Mouse (Mus musculus) cerebellum, adult 11 months (tissue): ENCODE results near the gene Rabgef1.

ENCODE experiments used
- DNase-seq: peaks from one replicate; pipeline ENCODE4 v3.0.0; 2022

The Rabgef1 gene

DNA sequence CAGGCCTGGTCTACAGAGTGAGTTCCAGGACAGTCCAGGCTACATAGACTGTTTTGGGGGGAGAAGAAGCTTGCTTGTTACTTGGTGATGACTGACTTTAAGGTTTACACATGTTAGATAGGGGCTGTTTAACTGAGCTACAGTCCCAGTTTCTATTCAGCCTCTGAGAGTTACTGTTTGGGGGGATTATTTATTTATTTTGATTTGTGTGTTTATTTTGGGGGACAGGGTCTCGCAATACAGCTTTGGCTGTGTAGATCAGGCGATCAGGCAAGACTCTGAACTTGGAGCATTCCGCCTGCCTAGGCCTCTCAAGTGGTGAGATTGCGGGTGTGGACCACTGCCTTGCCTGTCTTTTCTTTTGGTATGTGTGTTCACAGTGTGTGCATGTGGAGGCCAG lies 1.4 kb downstream of the Rabgef1 start:
- no peak for DNase-seq

DNA sequence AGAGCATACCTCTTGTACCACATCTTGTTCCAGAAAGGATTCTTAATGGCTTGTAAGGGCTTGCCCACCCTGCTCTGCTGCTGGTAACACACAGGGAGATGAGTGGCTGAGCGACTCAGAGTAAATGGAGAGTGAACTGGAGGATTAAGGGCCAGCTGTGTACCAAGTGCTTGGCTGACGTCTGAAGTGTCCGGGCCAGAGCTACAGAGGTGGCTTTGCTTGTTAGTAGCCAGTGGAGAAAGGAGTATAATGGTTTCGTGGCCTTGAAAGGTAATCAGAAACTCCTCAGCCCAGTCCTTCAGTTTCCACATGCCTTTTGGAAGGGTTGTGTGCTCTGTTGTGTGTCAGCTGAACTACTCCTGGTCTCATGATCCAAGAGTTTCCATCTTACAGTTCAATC lies 6.3 kb downstream of the Rabgef1 start:
- no peak for DNase-seq

DNA sequence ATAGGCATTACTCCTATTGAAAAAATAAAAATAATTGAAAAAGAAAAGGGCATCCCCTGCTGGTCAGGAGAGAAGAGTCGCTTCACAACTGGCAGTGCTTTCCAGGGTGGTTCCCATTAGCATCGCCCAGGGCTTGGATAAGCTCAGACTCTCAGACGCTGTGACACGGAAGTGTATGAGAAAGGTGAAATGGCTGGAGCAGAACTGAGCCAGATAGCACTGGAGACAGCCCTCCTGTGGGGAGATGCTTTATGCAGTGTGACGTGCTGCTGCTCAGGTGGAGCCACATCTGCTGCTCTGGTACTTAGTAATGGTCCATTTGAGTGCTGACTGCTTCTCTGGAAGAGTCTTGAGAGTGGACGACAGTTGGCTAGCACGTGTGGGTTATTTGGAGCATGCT lies 8.8 kb downstream of the Rabgef1 start:
- DNase-seq, result no peak

DNA sequence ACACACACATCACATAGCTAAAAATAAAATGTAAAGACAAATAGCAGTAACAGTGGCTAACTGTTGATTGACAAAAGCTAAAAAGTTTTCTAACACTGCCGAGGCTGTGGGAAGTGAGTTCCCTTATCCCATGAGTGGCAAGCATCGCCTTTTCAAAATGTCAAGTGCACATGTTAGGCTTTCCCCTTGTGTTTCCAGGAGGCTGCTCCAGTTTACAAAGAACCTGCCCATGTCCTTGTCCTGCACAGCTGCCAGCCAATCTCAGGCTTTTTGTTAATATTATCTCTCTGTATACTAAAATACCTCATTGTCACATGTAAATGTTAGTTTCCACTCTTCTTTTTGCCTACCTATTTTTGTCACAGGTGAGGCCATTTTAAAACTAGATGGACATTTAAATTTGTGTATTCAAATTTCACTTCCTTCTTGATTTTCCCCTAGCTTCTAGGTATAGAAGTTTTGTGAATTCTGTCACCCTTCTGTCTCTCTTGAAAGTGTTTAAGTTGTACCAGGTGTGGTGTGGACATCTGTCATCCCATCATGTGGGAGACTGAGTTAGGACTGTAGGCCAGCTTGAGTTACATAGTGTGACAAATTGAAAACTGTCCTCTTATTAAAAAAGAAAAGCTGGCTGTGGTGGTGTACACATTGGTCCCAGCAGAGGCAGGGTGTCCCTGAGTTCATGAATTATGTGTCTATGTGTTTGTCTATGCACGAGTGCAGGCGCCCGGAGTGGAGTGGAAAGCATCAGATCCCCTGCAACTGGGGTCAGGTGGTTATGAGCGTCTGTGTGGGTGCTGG lies 10.3 kb downstream of the Rabgef1 start:
- no peak for DNase-seq

DNA sequence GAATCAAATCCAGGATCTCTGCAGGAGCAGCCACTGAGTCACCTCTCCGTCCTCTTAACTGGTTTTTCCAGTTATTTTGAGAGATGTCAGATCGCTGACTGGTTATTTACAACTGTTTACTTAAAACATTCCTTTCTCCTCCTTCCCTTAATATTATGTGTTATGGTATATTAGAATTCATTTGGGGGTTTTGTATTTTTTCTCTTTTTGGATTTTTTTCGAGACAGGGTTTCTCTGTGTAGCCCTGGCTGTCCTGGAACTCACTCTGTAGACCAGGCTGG lies 10.9 kb downstream of the Rabgef1 start:
- DNase-seq, result no peak

DNA sequence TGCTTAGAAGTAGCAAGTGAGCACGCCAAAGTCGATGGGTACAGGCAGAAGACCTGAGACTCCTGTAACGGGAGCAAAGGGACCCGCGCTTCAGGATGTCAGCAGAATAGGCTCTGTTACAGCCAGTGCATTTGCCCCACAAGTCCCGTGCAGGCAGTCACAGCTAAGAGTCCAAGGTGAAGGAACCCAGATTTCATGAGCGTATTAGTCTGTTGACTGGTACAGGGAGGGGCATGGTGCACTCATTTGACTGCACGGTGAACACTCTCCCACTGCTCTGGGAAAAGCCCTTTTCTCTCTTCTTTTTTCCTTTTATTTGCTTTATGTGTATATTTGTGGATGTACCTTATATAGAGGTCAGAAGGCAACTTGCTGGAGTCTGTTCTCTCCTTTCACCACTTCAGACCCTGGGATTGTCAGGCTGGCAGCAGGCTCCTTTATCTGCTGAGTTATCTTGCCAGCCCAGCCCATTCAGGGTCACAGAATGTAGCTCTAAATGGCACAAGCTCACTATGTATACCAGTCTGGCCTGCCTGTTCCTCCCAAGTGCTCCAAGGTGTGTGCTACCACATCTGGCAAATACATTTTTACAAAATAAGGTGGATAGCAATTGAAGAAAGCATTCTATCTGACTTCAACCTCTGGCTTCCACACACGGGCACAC lies 12.7 kb downstream of the Rabgef1 start:
- DNase-seq, result no peak

DNA sequence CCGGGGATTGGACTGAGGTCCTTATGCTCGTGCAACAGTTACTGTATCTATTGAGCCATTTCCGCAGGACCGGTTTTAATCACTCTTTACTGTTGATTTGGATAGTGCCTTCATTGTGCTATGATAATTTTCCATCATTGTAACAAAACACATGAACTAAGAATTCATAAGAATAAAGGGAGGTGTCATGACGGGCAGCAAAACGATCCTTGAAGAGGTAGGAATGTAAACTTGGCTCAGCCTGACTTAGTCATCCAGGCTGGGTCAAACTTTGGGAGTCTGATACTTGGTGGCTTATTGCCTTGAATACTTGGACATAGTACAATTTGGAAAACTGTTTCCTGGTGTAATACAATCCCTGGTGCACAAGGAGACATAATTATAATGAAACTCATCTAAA lies 13.7 kb downstream of the Rabgef1 start:
- DNase-seq, result no peak

DNA sequence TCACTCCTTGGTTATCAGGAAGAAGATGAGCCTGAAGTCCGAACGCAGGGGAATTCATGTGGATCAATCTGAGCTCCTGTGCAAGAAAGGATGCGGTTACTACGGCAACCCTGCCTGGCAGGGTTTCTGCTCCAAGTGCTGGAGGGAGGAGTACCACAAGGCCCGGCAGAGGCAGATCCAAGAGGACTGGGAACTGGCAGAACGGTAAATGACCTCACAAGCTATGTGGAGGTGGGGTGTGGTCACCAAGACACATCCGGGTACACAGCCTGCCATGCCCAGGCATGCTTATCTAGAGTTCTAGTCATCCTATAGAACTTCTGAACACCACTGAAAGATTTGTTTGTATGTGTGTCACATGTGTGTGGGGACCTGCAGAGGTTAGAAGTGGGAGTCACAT lies 15.8 kb downstream of the Rabgef1 start:
- no peak for DNase-seq

DNA sequence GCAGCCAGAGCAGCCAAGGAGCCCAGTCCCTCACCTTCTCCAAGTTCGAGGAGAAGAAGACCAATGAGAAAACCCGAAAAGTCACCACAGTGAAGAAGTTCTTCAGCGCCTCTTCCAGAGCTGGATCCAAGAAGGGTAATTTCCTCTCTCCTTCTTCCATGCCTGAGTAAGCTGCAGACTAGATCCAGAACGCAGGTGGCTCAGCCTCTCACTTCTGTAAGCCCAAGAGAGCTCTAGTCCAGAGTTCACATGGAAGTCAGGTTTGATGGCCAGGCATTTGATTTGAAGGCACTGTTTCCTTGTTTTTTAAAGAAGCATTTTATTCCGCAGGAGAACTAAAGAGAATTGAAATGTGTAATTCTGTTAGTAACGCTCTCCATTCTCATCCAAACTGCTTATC lies 19.3 kb downstream of the Rabgef1 start:
- no peak for DNase-seq

DNA sequence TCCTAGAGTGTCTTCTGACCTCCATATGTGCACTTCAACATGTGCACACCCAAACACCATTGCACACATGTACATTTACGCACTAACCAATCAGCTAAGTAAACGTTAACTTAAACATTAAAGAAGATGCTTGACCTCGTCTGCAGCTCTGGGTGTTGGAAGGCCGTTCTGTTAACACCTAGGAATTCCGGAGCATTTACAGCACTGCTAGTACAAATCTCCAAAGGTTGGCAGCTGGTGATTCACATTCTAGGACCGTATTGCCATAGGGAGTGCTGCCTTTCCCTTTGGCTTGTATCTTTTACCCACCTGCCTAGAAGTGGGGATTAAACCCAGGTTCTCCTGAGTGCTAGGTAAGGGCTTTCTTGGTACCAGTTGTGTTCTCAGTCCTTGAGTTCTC lies 20.3 kb downstream of the Rabgef1 start:
- no peak for DNase-seq

DNA sequence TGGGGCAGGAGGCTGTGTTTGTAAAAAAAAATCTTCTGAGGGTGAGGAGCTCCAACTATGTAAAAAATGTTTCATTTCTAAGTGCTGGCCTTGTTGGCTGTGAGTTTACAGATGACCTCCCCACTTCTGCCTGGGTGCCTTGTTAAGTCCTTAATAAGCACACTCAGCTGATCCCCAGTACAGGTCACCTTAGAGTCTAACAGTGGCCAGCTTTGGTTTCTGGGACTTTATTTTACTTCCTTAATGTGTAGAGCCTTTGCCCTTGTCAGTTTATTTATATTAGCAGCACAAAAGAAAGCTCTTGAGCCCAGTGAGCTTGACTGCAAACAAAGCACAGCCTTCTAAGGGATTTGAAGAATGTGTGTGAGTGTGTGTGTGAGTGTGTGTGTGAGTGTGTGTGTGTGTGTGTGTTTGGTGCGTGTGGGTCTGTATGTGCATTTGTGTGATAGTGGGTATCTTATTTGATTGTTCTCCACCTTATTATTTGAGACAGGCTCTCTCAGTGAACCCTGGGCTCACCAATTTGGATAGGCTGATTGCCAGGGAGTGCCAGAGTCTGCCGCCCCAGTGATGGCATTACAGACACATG lies 20.9 kb downstream of the Rabgef1 start:
- no peak for DNase-seq

DNA sequence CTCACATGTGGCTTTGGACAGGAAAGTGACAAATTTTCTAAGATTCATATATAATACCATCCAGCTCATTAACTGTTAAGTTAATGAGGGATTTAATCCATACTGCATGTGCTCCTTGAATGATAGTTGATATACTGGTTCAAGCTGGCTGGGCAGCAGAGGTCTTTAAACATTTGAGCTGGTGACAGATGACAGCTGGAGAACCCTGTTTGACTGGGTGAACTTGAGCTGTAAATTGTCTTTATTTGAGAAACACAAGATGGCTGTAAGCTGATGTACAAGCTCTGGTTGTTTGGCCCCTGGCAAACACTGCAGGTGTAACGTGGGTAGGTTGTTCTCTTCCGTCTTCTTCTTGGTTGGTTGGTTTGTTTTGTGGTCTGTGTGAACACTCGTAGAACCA lies 22.2 kb downstream of the Rabgef1 start:
- DNase-seq, result no peak

DNA sequence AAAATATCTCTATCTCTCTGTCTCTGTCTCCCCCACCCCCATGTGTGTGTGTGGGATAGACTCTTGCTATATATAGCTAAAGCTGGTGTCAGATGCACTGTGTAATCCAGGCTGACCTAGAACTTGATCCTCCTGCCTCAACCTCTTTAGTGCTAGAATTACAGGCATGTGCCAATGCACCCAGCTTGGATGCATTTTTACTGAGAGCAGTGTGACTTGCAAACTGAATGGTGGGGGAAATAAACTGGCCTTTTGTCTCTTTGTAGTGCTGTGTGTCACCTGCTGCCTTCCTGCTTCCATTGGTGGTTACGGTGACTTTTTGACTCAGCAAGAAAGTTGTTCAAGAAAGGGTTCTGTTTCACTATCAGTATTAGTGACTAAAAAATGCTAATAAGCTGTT lies 24.7 kb downstream of the Rabgef1 start:
- DNase-seq, result no peak

DNA sequence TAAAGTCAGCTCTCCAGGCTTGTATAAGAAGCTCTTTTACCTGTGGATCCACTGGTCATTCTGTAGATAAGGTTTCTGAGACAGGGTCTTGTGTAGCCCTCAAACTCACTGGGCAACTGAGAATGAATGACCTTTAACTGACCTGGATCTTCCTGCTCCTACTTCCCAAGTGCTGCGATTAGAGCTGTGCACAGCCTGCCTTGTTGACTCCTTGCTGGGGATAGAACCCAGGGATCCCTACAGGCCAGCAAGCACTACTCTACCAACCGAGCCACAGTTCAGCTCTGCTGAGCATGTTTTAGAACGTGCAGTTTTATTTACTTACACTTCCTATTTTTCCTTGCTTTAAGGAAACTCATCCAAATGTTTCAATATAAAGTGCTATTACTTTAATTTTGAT lies 25.9 kb downstream of the Rabgef1 start:
- DNase-seq, result no peak

DNA sequence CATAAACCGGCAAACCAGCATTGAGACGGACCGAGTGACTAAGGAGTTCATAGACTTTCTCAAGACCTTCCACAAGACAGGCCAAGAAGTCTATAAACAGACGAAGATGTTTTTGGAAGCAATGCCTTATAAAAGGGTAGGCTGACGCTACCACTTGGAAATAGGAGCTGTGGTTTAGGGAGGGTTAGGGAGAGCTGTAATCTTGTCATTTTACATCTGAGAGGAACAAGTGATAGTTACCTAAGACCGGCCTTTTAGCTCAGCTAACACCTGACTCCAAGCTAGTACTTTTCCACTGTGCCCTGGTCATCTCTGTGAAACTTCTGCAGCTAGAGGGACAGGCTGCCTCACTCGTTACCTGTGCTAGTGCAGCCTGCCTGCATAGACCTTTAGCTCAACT lies 26.4 kb downstream of the Rabgef1 start:
- no peak for DNase-seq

DNA sequence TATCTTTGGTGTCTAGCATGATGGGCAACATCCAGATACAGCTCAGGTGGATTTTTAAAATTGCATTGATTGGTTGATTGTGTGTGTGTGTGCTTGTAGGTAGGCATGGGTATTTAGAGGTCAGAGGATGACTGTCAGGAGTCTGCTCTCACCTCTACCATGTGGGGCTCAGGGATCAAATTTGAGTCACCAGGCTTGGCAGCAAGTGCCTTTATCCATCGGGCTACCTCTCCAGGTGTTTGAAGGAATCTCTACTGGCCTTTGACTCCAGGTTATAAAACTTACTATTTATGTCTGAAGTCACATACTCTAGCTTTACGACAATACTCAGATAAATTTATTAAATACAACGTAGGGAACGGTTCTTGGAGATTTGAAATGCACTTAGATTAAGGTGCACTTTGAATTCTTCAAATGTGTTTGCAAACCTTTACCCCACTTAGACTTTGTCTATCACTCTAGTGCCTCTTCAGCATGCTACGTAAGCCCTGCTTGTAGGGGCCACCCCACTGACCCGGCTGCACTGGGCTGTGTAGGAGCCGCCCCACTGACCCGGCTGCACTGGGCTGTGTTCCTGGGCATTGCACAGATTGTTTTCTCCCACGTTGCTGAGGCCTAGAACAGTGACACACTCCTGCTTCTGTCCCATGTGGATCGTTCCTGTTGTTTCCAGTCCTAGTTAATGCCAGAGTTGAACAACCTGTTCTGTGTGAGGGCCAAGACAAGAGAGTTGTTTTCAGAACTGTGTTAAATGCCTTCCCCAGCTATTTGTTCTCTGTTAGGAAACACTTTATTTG lies 28.8 kb downstream of the Rabgef1 start:
- no peak for DNase-seq

DNA sequence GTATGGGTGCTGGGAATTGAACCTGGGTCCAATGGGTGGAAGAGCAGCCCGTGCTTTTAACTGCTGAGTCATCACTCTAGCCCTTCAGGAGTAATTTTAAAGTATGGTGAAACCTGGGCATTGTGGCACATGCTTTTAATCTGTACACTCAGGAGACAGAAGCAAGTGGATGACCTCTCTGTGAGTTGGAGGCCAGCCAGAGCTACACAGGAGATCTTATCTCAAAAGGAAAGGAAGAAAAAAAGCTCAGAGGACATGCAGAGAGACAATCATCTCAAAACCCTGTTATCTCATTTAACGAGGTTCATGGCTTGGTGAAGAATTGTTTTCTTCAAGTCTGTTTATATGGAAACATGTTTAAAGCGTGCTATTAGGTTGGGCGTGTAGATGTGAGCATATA lies 32.4 kb downstream of the Rabgef1 start:
- DNase-seq, result no peak

DNA sequence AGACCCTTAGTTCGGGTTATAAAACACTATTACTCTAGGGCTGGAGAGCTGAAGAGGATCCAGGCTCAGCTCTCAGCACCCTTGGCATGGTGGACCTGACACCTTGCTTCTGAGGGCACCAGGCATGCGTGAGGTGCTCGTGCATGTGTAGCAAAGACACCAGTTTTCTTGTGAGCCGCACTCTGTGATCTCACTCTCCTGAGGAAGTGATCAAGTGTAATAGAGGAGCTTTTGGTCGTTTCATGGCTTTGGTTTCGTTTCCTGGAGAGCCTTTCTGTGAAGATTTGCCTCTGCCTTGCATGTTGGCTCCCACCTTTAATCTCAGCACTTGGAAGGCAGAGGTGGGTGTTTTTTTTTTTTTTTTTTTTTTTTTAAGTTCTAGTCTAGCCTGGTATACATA lies 33.0 kb downstream of the Rabgef1 start:
- DNase-seq, result no peak

DNA sequence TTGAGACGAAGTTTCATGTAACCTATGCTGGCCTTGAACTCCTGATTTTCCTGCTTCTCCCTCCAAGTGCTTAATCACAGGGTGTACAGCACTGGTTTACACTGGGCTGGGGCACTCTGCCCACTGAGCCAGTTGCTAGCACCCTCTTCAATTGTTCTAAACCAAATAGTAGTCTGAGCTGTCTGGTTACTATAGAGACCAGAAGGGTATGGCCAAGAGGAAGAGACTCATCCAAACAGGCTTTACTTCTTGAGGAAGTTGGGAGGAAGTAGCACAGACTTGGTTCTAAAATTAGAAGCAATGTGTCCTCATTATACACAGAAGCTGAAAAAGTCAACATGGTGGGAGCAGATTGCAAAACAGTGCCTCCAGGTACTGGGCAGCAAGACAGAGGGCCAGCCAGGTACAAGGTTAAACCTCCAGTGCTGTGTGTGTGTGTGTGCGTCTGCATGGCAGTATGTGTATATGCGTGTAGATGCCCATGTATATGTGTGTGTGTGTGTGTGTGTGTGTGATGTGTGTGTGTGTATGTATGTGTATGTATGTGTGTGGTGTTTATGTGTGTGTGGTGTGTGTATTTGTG lies 33.9 kb downstream of the Rabgef1 start:
- DNase-seq, result no peak

DNA sequence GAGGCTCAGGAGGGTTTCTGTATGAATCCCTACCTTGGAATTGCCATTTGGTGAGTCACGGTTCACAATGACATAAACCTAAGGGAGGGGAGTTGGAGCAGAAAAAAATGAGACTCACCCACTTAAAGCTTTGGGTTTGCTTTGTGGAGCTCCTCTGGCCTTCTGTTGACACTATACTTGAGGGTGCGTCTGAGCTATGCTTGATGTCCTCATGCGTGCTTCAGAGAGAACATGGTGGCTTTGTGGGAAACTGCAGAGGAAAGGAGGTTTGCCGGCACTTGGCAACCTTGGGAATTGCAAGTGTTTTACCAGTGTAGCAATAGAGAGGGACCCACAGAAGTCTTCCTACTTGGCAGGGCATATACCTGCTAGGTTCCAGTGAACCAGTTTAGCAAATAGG lies 35.7 kb downstream of the Rabgef1 start:
- no peak for DNase-seq

DNA sequence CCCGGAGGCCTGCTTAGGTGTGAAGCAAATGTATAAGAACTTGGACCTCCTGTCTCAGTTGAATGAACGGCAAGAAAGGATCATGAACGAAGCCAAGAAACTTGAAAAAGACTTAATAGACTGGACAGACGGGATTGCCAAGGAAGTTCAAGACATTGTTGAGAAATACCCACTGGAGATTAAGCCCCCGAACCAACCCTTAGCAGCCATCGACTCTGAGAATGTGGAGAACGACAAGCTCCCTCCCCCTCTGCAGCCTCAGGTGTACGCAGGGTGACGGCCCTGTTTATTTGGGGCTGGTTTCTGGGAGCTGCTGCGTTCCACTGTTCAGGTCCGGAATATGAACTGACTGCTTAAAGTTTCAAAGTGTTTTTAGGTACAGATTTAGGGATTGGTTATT lies 41.4 kb downstream of the Rabgef1 start:
- no peak for DNase-seq

DNA sequence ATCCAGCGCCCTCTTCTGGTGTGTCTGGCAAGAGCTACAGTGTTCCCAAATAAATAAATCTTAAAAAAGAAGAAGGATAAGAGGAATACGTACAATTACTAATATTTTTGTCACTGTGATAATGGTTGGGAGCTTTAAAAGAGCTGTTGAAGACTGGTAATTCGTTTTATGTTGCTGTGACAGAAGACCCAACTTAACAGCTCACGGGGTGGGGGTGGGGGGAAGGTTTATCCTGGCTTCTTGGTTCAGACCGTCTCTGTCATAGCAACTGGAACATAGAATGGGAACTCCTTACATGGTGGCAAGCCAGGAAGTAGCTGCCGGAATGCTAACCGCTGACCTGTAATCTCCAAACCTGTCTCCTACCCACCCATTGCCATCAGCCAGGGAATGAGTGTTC lies 45.2 kb downstream of the Rabgef1 start, which contains the start of gene Tmem248:
Gene Tmem248, plus strand, starts transcription at position 301 of the 400 bp plus-strand sequence.
- no peak for DNase-seq

DNA sequence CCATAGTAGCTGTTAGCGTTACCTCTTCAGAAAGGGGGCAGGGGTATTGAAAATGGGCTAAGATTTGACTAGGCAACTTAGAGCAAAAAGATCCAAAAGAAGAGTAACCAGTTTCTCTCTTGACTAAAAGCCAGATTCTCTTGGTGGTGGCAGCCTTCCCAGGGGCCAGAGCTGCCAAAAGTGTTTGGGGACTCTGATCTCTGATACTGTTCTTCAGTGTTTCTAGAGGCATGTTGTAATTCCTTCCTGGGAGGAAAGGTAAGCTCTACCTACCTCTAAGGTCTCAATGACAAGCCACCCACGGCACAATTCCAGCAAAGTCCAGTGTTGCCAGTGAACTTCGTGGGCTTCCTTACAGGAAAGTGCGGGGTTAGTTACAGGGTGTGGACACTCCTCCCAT lies 45.8 kb downstream of the Rabgef1 start:
- DNase-seq, result no peak
